Mouse (Mus musculus): Measurements from ENCODE around the gene Cep170b. TPM values are rescaled to one million over a fixed set of nuclear protein-coding genes. Genes with fewer than 3 reads are reported as not detected.

The Cep170b gene
- total RNA-seq, 2 experiments from 2014 or later = 28.8 to 29.6 TPM

- no peak for DNase-seq
Measured at GRCm38 (mm10) chr12:112737081-112737480, 16.8 kb downstream of the Cep170b start.

GRCm38 (mm10) chr12:112737761-112738160, 17.5 kb downstream of the Cep170b start:
- peak; percentile 82 for DNase-seq

- no peak for DNase-seq
Measured at GRCm38 (mm10) chr12:112738281-112739022, 18.2 kb downstream of the Cep170b start.

GRCm38 (mm10) chr12:112739023-112739568, 18.8 kb downstream of the Cep170b start:
- DNase-seq = no peak

GRCm38 (mm10) chr12:112742768-112743167, 22.5 kb downstream of the Cep170b start:
- no peak for DNase-seq

- DNase-seq = peak; percentile 86
Measured at GRCm38 (mm10) chr12:112743168-112743975, 23.1 kb downstream of the Cep170b start.

GRCm38 (mm10) chr12:112744211-112744610, 24.0 kb downstream of the Cep170b start:
- no peak for DNase-seq

GRCm38 (mm10) chr12:112744891-112745580, 24.8 kb downstream of the Cep170b start:
- no peak for DNase-seq

- no peak for DNase-seq
Measured at GRCm38 (mm10) chr12:112745716-112746115, 25.5 kb downstream of the Cep170b start.

- DNase-seq = no peak
Measured at GRCm38 (mm10) chr12:112746461-112746807, 26.2 kb downstream of the Cep170b start.

- DNase-seq = peak; percentile 48
Measured at GRCm38 (mm10) chr12:112746808-112747605, 26.8 kb downstream of the Cep170b start.

GRCm38 (mm10) chr12:112747606-112747970, 27.3 kb downstream of the Cep170b start:
- DNase-seq = no peak

- no peak for DNase-seq
Measured at GRCm38 (mm10) chr12:112750976-112751375, 30.7 kb downstream of the Cep170b start.

- no peak for DNase-seq
Measured at GRCm38 (mm10) chr12:112752399-112752798, 32.1 kb downstream of the Cep170b start.

- no peak for DNase-seq
Measured at GRCm38 (mm10) chr12:112755900-112756299, 35.6 kb downstream of the Cep170b start.

GRCm38 (mm10) chr12:112757896-112758295, 37.6 kb downstream of the Cep170b start:
- DNase-seq = no peak

- no peak for DNase-seq
Measured at GRCm38 (mm10) chr12:112759471-112759870, 39.2 kb downstream of the Cep170b start.

GRCm38 (mm10) chr12:112760154-112760926, 40.1 kb downstream of the Cep170b start, which contains the start of gene Pld4:
TSS of gene Pld4 (plus strand) at chr12:112760655.
- DNase-seq = no peak

GRCm38 (mm10) chr12:112761411-112761810, 41.2 kb downstream of the Cep170b start:
- DNase-seq = no peak

- no peak for DNase-seq
Measured at GRCm38 (mm10) chr12:112762018-112762417, 41.8 kb downstream of the Cep170b start.

- no peak for DNase-seq
Measured at GRCm38 (mm10) chr12:112763176-112763575, 42.9 kb downstream of the Cep170b start.
